ENCODE assay signal across 17 mouse cellular contexts in the genomic region with DNA sequence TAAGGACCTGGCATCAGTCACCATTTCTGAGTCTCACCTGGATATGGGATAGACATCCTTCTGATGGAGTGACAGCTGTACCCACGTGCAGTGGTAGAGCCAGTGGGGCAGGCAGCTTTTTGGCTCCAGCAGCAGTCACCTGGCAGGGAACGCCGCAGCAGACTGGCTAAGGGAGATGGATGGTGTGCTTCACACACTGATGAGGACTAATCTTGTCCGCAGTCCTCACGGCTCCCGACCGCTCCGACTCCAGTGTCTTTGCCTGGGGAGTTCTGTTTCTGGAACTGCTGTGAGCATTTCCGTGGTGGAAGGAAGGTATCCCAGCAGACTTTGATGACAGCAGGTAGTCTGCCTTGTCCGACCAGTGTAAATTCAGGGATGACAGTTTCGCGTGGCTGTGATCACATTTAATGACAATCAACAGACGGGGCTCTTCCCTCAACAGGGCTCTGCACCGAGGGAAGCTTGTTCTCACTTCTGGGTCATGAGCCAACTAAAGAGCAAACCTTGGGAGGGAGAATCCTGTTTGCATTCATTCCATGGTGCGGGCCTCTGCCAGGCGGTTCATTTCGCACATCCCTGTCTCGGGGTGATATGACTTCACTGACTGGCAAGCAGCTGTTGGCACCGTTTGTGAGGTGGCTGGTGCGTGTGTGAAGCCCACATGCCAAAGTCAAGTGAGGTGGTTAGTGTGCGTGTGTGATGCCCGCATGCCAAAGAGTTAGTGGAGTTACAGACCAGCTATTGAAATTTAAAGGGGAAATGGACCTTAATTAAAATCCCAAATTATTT.
A peak's percentile ranks its signal among the peaks of the same experiment; 100 is the strongest.
DNase-seq lines count a peak whose midpoint lies in the region; ATAC-seq and TF ChIP-seq lines count a peak whose summit lies in the region.
"Had no signal": no experiment of that assay in that cellular context is flagged by ENCODE, and none has a peak within 500 bp of the region (broad histone marks: within the 10 kb centered on the region; RNA-seq: fewer than 3 reads in every experiment).

No protein-coding gene starts in this region.

- no peaks in the 10 kb centered on the region for H3K9me3 ChIP-seq in intestine, postnatal 0 days (ENCODE audit: control insufficient read depth)
- H3K9me3 ChIP-seq: embryonic facial prominence, embryonic 15.5 days had no signal

- no peaks in the 10 kb centered on the region for H3K4me1 ChIP-seq in intestine, postnatal 0 days (replicated peaks; ENCODE audit: control insufficient read depth, insufficient read depth, low read length)
- H3K4me1 ChIP-seq: embryonic facial prominence, embryonic 15.5 days; forebrain, embryonic 10.5 days had no signal

- 83% methylated on average over 22 of the region's 22 CpGs for WGBS in intestine, postnatal 0 days

- DNase-seq in frontal cortex, postnatal 10 days (ENCODE audit: low spot score in 2 of 2) = no peak
- peak; percentile 43 for DNase-seq in left cerebral cortex, postnatal 4 days
- no peak for DNase-seq in left cerebral cortex, adult 8-10 months (ENCODE audit: low spot score in 2 of 2)
- DNase-seq in brain, embryonic 14.5 days (ENCODE audit: low read depth) = peak; percentile 44
- DNase-seq in cerebellum, adult 9-10 months = peak; percentile 40
- no peak for DNase-seq in spleen, adult 18-20 months
- DNase-seq: adrenal gland, postnatal 10 days; embryo, embryonic 11 days; kidney, postnatal 4 days; liver; liver, postnatal 0 days; lung, postnatal 14 days; thymus, adult 2 months had no signal

- TF ChIP-seq POLR2A in brain, embryonic 14.5 days (IDR thresholded peaks at IDR 0.05; ENCODE audit: borderline replicate concordance, extremely low read depth, insufficient read depth, insufficient read length, poor library complexity, severe bottlenecking) = no peak

- no peak overlapping the region for H3K4me2 ChIP-seq in intestine, postnatal 0 days (replicated peaks; ENCODE audit: low read depth)
- H3K4me2 ChIP-seq: embryonic facial prominence, embryonic 15.5 days had no signal

- H3K27me3 ChIP-seq in intestine, postnatal 0 days (replicated peaks; ENCODE audit: control insufficient read depth, insufficient read depth, low read length) = no peaks in the 10 kb centered on the region
- H3K27me3 ChIP-seq: embryonic facial prominence, embryonic 15.5 days had no signal

- peak; percentile 39 for ATAC-seq in frontal cortex, adult (ENCODE audit: low TSS enrichment)
- no peak for ATAC-seq in intestine, postnatal 0 days
- ATAC-seq: liver, postnatal 0 days had no signal

- no peak overlapping the region for H3K27ac ChIP-seq in intestine, postnatal 0 days (ENCODE audit: low read depth, low read length)
- H3K27ac ChIP-seq: embryonic facial prominence, embryonic 15.5 days; forebrain, embryonic 10.5 days had no signal

- no peak overlapping the region for H3K9ac ChIP-seq in intestine, postnatal 0 days (ENCODE audit: low read depth, low read length)
- H3K9ac ChIP-seq: embryonic facial prominence, embryonic 15.5 days; liver, postnatal 0 days had no signal

- H3K4me3 ChIP-seq in intestine, postnatal 0 days (ENCODE audit: low read depth, low read length) = no peak overlapping the region
- H3K4me3 ChIP-seq: embryonic facial prominence, embryonic 15.5 days; forebrain, embryonic 10.5 days had no signal

- no peak for TF ChIP-seq CTCF in brain, embryonic 14.5 days (IDR thresholded peaks at IDR 0.05; ENCODE audit: borderline replicate concordance, extremely low read depth, insufficient read depth, insufficient read length)
- TF ChIP-seq CTCF in intestine, postnatal 0 days (IDR thresholded peaks at IDR 0.05; ENCODE audit: low read depth) = no peak

- intact Hi-C loops in left cerebral cortex, postnatal 4 days (cut with DNase I) = no loop called here

- no peaks in the 10 kb centered on the region for H3K36me3 ChIP-seq in intestine, postnatal 0 days (ENCODE audit: control insufficient read depth, insufficient read depth)
- H3K36me3 ChIP-seq: embryonic facial prominence, embryonic 15.5 days; forebrain, embryonic 10.5 days had no signal

Comparison
In these comparisons a context has a peak if more than half of its experiments do, and no peak if none do; other contexts are left out.
1. DNase-seq: peak in left cerebral cortex, postnatal 4 days (single experiment), brain, embryonic 14.5 days (single experiment) and cerebellum, adult 9-10 months (single experiment); none in frontal cortex, postnatal 10 days (0 of 2), left cerebral cortex, adult 8-10 months (0 of 2) and spleen, adult 18-20 months (0 of 2).